Mouse (Mus musculus) sigmoid colon, adult 10 weeks (tissue): Measurements from ENCODE around the gene Acat3. TPM values are rescaled to one million over a fixed set of nuclear protein-coding genes. Genes with fewer than 3 reads are reported as not detected.

Experiments
- polyA plus RNA-seq: library from polyadenylated mRNA; stranded (reverse); fragments of 350-450 nt; fragmentation: Illumina TruSeq; extraction: RNeasy Lipid Tissue Mini Kit (QIAGEN cat#74804); gene quantifications from one replicate; pipeline ENCODE4 v1.2.3, GENCODE M21; 2014; ENCODE audit warnings: low read depth, low replicate concordance

Gene Acat3
- polyA plus RNA-seq, result not detected

GRCm38 (mm10) chr17:12940151-12940805 lies at the start of gene Acat3:
TSS of gene Acat3 (minus strand) at chr17:12940600.

GRCm38 (mm10) chr17:12960331-12960873 lies 20.0 kb upstream of the Acat3 start, which contains the start of gene Acat2:
TSS of gene Acat2 (minus strand) at chr17:12960747.

GRCm38 (mm10) chr17:12915881-12916583 lies 24.4 kb downstream of the Acat3 start, which contains the start of gene Mrpl18:
TSS of gene Mrpl18 (minus strand) at chr17:12916345.

GRCm38 (mm10) chr17:12915488-12915880 lies 24.9 kb downstream of the Acat3 start, which contains the start of gene Tcp1:
TSS of gene Tcp1 (plus strand) at chr17:12915701.

GRCm38 (mm10) chr17:12909361-12910280 lies 30.8 kb downstream of the Acat3 start, which contains the start of gene Pnldc1:
TSS of gene Pnldc1 (minus strand) at chr17:12910230.

GRCm38 (mm10) chr17:12875734-12876133 lies 64.7 kb downstream of the Acat3 start, which contains the start of gene Mrgprh:
TSS of gene Mrgprh (plus strand) at chr17:12876034.

Other genes starting within 250 kb of the Acat3 start
- 16.6 TPM for gene Igf2r, start 170.9 kb downstream of the Acat3 start, polyA plus RNA-seq
- gene Mas1, start 72.5 kb downstream of the Acat3 start, polyA plus RNA-seq, result not detected
- not detected for gene Mrgprh, start 64.6 kb downstream of the Acat3 start, polyA plus RNA-seq
- not detected for gene Pnldc1, start 30.4 kb downstream of the Acat3 start, polyA plus RNA-seq
- 398 TPM for gene Tcp1, start 24.9 kb downstream of the Acat3 start, polyA plus RNA-seq
- 98.0 TPM for gene Mrpl18, start 24.3 kb downstream of the Acat3 start, polyA plus RNA-seq
- gene Acat2, start 20.1 kb upstream of the Acat3 start, polyA plus RNA-seq, result 29.1 TPM
- 194 TPM for gene Wtap, start 53.6 kb upstream of the Acat3 start, polyA plus RNA-seq
- 86.8 TPM for gene Sod2, start 66.2 kb upstream of the Acat3 start, polyA plus RNA-seq
- not detected for gene Gpr31b, start 111.7 kb upstream of the Acat3 start, polyA plus RNA-seq
- 0.25 TPM for gene Tcp10b, start 120.5 kb upstream of the Acat3 start, polyA plus RNA-seq
- gene Unc93a, start 191.2 kb upstream of the Acat3 start, polyA plus RNA-seq, result not detected